Mouse (Mus musculus) liver, adult 2 months (tissue): ENCODE measurements around the gene Zfp275.

Source experiments
- CTCF ChIP-seq: fragments of 200-500 bp; IDR thresholded peaks from 2 replicates; pipeline ENCODE4 v1.5.1; 2011; ENCODE audit warnings: low read depth, low read length, control low read depth
- POLR2A ChIP-seq: fragments of 200-500 bp; IDR thresholded peaks from 2 replicates; pipeline ENCODE4 v1.6.1; 2011; ENCODE audit warnings: low read length, control low read depth; ENCODE audit not compliant: insufficient read depth; ENCODE audit errors: extremely low read depth

- TF ChIP-seq CTCF (no peak), POLR2A (no peak)
Measured at GRCm38 (mm10) chrX:73400951-73401350, 58.5 kb downstream of the Zfp275 start.
